Mouse (Mus musculus) adrenal gland, postnatal 4 days (tissue): Measurements from ENCODE around the gene Dlx4. TPM values are rescaled to one million over a fixed set of nuclear protein-coding genes. Genes with fewer than 3 reads are reported as not detected.
A peak's percentile ranks its signal among the peaks of the same experiment; 100 is the strongest.

Experiments used
- DNase-seq, 2 experiments: peaks; one replicate each; pipeline ENCODE4 v3.0.0; 2021 to 2022; ENCODE audit warnings: low spot score in 2 of 2, mixed read lengths in 2 of 2
- long read RNA-seq, 2 experiments: library from polyadenylated mRNA; stranded (forward); transcript quantifications; one replicate each; pipeline ENCODE4 v2.0.0; 2021
- total RNA-seq, 2 experiments: library from RNA; stranded (reverse); gene quantifications; 2 replicates each; pipeline ENCODE4 v1.2.3; 2021

The Dlx4 gene
- total RNA-seq = under 1 TPM; 0.31 to 0.53 TPM
- long read RNA-seq, experiment 1, partial matches to known transcripts = 1 of 2 reads
- long read RNA-seq, experiment 1, other reads (novel, unspliced or antisense) = 1 of 2 reads
- long read RNA-seq, experiment 2, partial matches to known transcripts = 0 of 1 reads
- long read RNA-seq, experiment 2, other reads (novel, unspliced or antisense) = 1 of 1 reads

DNA sequence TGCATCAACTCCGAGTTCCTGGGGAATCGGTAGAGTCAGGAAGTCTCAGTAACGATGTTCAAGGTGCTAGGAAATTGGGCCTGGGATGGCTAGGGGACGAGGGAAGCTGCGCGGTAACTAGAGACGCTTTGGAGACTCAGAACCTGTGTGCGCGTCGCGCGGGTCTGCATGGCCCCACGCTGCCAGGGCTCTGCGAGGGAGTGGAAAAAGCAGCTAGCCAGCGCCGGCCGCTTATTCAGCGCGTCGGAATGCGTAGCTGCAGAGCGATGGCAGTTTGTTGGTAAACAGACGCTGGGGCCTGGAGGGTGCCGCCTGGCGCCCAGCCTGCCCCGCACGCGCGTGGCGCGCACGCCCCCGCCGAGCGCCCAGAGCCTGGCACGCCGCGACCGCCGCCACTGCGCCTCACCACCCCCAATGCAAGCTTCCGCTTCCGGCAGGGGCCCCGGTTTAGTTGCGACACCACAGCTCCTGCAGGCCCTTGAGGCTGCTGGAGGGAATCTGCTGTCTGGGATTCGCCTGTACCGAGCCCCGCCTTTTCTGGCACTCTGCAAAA, at the start of gene Dlx4:
TSS of gene Dlx4 (minus strand) at position 413 of the 553 bp plus-strand sequence.
- peak in 1 of 2 experiments; percentile 28 for DNase-seq

DNA sequence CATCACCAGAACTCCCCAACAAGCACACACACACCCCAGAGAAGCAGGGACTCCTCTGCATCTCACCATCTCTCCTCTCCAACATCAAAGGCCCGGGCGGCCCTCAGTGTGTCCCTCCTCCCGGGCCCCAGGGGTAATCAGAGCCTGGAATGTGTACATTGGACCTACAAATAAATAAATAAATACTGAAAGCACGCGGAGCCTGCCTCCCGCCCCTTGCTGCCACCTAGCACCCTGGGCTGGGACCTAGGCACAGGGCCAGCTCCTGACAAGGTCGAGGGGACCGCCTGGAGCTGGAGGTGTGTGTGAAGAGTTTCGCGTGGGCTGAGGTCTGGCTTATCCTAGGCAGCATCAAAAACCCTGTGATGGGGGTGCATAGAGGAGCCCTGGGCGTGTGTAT, 43.8 kb upstream of the Dlx4 start:
- no peak for DNase-seq

DNA sequence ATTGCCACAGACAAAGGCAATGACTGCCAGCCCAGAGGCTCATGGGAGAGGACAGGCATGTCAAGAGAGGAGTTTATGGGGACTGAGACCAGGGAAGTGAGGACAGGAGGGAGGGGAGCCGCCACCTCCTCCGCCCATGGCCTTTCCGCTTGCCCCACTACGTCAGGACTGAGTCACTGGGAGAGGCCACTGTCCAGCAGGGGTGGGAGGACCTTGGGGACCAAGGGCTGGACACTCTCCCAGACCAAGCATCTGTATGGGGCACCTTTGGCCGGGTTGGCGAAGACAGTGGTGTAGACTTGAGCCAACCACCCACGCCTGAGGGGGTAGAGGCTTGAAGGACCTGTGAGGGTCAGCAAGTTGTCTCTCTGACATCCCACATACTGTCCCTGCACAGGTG, 40.8 kb upstream of the Dlx4 start:
- peak in 1 of 2 experiments; percentile 33 for DNase-seq

DNA sequence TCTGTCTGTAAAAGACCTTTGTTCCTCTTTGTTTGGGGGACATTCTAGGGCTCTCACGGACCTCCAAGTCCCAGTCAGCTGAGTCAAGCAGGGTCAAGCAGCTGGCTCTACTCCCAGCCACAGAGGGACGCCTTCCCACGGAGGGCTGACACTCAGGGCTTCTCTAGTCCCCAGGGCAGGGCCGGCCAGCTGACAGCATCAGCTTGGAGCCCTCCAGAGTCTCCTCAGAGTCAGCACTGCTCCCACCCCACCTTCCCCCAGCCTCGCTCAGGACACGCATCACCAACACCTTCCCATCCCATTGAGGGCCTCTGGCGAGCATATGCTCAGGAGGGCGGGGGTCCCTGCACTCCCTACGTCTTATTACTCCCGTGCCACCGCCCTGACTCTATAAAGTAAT, 39.6 kb upstream of the Dlx4 start:
- no peak for DNase-seq

DNA sequence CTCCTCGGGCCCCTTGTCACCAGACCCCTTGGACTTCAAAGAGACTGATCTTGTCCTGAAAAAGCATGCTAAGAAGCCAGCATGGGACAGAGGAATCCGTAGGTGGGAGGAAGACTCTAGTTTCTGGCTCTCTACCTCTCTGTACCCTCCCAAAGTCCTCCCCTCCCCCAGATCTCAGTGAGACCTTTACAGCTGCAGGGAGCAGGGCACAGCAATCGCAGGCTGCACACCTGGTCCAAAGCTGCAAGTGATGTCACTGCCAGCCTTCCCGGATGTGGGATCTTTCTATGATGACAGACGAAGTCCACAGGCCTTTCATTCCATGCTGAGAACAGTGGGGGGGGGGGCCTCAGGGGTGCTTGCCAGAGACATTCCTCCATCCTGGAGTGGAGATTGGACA, 38.5 kb upstream of the Dlx4 start:
- no peak for DNase-seq

DNA sequence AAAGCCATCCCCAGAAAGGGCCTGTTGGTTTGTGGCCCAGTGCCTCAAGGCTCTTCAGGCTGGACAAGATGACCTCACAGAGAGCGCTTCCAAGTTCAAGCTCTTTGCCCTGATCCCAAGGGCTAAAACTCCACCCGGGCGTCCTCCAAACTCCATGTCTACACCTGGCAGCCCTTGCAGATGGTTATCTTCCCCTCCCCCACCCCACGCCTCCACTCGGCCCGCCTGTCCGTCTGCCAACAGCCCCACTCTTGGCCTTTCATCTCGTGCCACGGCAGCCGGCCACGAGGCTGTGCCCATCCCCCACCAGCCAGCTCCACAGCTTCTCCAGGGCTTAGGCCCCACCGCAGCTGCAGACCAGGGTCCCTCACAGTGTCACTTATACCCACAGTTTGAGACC, 33.2 kb upstream of the Dlx4 start:
- no peak for DNase-seq

DNA sequence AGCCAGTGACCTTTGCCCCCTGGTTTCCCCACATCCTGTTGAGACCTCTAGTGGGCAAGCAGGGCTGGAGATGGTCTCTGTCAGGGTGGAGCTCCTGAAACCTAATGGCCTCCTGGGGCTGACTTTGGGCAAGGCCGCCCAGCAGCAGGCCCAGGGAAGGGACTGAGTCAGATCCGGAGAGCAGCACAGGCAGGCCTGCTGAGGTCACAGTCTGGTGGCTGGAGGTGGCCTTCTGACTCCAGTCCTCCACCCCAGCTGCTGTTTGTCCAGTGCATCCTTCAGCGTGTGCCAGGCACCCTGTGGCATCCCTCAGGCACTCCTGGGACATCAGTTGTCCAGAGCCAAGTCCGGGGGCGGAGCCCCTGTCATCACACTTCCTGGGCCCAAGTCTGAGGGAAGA, 19.8 kb upstream of the Dlx4 start:
- no peak for DNase-seq

DNA sequence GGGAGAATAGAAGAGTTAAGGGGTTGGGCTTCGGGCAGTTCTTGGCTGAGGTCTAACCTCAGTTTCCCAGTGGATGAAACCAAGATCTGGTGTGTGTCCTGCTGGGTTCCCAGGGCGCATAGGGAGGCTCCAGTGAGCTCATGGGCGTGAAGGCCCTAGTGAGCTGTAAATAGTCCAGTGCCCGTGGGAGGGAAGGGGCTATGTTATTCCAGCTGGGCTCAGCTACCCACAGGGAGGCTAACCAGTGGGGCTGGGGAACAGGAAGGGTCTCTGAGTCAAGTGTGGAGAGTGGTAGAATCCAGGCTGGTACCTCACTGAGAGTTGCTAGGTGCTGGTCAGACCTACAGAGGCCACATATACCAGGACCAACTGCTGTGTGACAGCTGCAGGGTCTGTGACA, 15.6 kb upstream of the Dlx4 start:
- no peak for DNase-seq

DNA sequence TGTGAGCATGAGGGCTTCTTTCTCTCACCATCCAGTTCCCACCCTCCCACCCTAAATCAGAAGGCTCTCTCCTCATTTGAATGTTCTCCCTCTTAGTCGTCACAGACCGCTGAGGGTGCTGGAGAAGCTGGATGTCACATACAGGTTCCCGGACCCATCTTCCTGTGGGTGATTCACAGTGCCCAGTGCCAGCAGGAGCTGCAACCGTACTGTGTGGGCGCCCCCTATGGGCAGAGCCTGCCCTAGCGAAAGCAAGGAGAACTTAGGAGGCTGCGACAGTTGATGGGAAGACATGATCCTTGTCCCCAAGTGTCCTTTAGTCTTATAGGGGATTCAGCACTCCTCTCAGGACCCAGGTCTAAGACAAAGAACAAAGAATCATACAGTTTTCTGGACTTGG, 14.6 kb upstream of the Dlx4 start:
- DNase-seq = no peak

DNA sequence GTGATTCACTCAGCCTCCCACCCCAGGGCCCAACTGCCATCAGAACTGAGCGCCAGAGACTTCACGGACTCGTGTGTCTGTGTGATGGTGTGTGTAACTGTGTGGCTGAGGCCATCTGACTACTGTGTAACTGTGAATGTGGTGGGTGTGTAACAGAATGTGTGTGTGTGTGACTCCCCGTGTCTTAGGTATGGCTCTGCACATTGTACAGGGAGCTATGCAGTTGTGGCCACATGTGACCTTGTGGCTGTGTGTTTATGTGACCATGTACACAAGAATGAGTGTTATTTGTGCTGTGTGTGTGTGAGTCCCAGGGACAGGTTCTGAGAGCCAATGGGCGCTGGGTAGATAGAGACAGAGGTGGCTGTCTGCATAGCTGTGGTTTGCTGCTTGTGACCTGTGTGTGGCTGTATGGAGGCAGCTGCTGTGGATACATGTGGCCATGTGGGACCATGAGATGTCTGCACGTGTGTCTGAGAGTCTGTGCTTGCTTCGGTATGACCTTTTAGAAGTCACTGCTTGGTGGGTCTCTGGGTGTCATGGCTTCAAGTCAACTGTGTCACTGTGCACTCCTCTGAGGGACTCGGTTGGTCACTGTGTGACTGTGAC, 13.8 kb upstream of the Dlx4 start:
- DNase-seq = no peak

DNA sequence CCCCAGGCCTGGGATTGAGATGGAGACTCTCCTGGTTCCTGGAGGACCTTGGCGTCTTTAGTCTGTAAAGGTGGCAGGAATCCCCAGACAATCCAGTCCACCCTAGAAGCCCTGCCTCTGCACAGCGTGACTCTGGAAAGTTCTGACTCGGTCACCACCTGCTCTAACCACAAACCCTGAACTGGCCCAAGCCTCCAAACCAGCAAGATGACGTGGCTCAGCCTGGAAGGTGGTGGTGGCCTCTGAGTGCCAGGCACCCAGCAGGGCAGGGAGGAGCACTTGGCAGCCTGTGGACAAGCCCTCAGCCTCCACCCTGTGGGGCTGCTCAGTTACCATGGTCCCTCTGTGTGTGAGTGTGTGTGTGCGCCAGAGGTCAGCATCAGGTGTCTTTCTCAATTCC, 11.8 kb upstream of the Dlx4 start:
- no peak for DNase-seq

DNA sequence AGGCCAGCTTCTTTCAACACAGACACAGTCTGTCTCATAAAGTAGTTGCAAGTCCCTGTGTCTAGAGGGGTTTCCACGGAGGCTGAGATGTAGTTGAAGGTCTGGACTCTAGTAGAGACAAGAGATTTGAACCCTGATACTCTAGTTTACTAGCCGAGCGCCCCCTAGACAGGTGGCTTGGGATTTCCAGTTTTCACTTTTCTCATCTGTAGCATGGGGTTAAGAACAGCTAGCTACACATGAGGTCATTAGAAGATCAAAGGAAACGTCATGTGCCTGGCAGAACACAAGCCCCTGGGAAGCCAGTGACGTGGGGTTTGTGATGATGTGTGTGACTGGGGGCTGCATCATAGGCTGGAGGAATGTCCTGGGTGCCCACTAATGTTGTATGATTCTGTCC, 11.3 kb upstream of the Dlx4 start:
- DNase-seq = no peak

DNA sequence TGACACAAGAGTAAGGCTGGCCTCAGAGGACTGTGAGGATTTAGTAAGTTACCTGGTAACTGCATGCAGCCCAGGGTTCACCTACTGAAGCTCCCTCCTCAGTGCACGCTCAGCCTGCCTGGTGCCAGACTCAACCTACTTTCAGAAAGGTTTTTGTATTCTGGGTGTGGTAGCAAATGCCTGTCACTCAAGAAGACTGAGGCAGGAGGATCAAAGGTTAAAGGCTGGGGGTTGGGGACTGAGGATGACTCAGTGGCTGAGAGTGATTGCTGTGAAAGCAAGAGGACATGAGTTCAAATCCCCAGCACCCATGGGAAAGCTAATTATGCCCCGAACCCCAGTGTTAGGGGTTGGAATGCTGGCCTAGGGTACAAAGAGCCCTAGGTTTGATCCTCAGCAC, 9.4 kb upstream of the Dlx4 start:
- DNase-seq = no peak

DNA sequence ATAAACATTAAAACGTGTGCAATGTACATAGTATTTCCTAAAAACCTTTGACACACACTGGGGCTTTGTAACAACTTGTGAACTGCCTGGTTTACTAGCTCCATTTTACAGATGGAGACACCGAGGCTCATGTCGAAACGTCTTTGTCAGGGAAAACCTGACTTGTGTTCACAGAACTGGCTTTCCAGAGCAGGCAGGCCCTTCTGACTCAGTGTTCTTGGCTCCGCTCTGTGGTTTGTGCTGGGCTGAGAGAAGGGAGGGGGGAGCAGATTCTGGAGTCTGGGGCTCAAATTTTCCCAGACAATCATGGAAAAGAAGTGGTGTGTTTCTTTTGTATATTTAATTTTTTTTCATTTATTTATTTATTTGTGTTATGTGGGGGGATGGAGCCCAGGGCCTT, 7.6 kb upstream of the Dlx4 start:
- no peak for DNase-seq

DNA sequence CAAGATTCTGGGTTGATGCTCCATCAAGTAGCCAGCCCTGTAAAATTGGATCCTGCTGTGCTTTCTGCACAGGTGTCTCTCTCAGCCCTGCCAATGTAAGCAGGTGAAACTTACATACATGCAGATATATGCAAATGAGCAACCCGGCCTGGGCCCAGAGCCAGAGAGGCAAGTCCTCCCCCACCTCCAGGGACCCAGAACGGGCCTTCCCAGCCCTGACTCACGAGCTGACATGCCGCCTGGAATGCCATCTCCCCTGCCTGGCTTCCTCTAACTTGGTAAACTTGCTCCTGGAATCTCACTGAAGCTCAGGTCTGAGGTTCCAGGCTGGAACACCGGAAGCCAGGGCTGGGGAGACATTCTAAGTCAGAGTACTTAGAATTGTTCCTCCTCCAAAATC, 7.1 kb upstream of the Dlx4 start:
- DNase-seq = no peak

DNA sequence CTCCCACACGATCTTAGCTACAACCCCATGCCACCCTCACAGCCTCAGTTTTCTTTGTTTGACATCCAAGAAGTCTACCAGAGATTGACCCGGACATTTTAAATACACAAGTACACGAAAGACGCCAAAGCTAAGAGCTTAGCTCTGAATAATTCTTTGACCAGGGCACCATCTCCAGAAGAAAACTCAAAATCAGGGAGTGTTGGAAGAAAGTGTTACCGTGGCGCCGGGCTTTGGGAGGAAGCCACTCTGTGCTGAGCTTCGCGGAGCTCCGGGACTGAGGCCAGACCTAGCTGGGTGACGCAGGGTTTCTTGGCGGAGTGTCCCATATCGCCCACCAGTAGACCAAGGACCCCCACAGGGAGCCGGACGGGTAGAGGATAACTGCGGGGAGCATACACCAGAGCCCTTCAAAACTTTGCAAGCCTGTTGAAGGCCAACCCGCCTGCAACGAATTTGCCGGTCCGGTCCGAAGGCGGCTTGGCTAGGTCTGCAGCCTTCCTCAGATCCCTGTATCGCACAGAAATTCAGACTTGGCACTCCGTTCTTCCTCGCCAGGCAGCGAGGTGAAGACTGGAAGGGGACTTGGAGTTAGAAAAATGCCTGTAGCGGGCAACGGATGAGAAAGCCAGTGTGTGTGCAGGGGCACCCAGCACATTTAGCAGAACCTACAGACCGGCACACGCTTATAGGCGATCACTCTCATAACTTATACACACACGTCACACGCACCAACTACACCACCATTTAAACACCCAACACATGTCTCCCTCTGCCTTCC, 4.4 kb upstream of the Dlx4 start:
- DNase-seq = no peak

DNA sequence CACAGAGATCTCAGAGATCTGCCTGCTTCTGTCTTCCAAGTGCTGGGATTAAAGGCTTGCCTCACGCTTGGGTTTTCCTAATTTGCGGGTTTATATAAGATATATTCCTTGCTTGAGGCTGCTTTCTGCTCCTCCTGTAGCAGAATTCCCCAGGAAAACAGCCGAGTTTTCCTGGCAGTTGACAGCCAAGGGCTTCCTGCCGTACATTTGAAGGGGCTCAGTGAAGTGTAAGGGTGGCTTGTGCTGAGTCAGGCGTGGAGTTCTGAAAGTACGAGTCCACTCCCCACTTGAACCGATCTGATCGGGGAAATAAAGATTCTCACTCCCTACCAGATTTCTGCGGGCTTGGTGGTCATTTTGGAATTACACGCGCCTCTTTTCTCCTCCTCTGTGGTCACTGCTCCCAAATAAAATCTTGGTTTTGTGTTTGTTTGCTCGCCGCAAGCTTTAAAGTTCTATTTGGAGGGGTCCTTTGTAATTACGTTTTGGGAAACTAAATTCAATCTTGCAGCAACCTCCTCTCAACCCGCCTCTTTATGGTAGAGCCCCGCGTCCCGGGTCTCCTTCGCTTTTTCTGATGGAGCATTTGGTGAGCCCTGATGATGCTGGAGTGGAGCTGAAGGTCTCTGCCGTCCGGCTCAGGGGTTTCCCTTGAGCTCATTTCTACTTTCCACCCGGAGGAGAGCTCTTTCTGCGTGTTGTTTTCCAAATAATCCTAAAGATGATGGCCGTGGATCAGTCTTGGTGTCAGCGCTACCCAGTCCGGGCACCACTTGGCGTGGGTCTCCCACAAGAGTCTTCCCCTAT, 3.6 kb upstream of the Dlx4 start:
- no peak for DNase-seq

DNA sequence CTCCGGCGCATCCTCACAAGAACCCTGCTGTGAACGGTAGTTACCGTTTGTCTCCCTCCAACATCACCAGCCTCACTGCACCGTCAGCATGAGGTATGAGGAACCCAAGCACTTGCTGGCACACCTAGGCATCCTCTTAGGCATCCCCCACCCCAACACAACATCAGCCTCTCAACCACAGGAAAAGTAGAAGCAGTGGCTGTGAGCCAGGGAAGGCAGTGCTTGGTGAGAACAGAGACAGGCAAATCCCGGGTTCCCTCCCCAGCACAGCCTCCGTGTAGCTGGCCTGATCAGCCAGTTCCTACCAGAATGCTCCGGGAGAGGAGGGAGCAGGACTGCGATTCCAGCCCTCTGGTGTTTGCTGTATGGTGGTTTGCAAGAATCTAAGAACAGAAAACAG, 2.7 kb upstream of the Dlx4 start:
- no peak for DNase-seq

DNA sequence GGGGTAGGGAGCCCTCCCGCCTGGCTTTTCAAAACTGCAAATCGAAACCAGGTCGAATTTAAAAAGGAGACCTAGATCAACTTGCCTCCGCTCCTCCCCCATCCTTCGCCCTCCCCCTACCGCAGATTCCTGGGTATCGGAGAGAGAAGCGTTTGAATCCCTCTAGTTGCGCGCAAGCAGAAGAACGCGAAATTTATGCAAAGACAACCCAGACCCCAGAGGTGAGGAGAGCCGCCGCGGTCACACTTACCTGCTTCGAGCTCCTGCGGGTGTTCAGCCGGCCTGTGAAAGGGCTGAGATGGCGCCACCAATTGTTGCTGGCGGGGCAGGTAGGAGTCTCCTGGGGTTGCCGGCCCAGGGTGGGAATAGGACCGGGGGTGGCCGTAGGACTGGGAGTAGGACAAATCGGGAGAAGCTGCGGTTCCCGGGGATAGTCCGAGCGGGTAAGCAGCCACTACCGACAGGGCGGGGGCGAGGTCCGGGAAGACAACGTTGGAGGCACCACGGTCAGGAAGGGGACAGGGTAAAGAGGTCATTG, 1.0 kb downstream of the Dlx4 start:
- DNase-seq = no peak

DNA sequence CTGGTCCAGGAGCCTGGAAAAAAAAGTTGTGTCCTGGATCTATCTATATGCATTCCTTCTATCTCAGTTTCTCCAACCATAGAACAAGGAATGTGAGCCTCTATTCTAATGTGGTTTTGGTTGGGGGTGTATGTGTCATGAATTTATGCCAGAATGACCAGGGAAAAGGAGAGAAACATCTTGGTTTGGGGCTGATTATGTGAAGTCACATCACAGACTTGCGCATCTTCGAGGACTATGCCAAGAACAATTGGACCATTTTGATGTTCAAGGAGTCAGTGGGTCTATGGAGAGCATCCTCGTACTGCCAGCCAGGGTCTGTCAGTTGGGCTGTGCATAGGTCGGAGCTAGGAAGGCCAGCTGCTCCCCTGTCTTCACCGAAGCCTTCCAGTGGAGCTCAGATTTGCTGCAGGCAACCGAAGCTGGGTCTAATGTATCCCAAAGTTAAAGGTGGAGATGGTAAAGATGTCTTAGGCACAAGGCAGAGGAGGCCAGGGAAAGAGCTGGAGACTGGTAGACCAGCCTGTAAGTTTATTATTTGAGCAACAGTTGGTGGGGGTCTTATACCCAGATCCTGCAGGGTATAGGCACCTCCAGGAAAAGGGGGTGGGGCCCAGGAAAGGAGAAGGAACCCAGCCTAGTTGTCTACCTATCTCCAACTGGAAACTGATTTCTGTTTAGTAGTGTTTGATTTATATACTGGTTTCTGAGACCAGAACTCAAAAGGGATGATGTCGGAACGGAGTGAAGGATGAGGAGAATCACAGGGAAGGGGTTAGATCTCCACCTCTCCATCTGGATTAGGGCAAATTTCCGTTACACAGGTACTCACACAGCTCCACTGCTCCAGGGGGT, 1.7 kb downstream of the Dlx4 start:
- no peak for DNase-seq
